Mouse (Mus musculus) liver, adult 2 months (tissue): ENCODE data around the gene Rapgef3.

Experiments used
- CTCF ChIP-seq: fragments of 200-500 bp; IDR thresholded peaks from 2 replicates; pipeline ENCODE4 v1.5.1; 2011; ENCODE audit warnings: low read depth, low read length, control low read depth
- POLR2A ChIP-seq: fragments of 200-500 bp; IDR thresholded peaks from 2 replicates; pipeline ENCODE4 v1.6.1; 2011; ENCODE audit warnings: low read length, control low read depth; ENCODE audit not compliant: insufficient read depth; ENCODE audit errors: extremely low read depth

- TF ChIP-seq POLR2A (no peak), CTCF (no peak)
Measured at GRCm38 (mm10) chr15:97796674-97797310, 29.0 kb upstream of the Rapgef3 start.
